Mouse (Mus musculus) retina, postnatal 1 day (tissue): ENCODE results near the gene Obp2b.

Experiments used
- DNase-seq: peaks from one replicate; pipeline ENCODE4 v3.0.0-alpha.2; 2012

Gene Obp2b

GRCm38 (mm10) chr2:25780921-25781320 lies 44.1 kb downstream of the Obp2b start:
- no peak for DNase-seq

GRCm38 (mm10) chr2:25781957-25782356 lies 45.1 kb downstream of the Obp2b start, which contains the start of gene Gm13539:
Gene Gm13539, plus strand, starts transcription at chr2:25782257.
- DNase-seq: no peak

- DNase-seq: no peak
Measured at GRCm38 (mm10) chr2:25785573-25786322, 48.9 kb downstream of the Obp2b start.

GRCm38 (mm10) chr2:25789092-25789491 lies 52.3 kb downstream of the Obp2b start:
- DNase-seq: no peak
